Mouse (Mus musculus) liver, embryonic 15.5 days (tissue): Measurements from ENCODE around the gene Foxe1. TPM values are rescaled to one million over a fixed set of nuclear protein-coding genes. Genes with fewer than 3 reads are reported as not detected.

Source experiments
- ATAC-seq: fragments of 200-750 bp; cut with Nextera tagmentation; 2 replicates; pipeline ENCODE4 v1.8.0; 2017; ENCODE audit warnings: moderate number of reproducible peaks, mild to moderate bottlenecking, moderate library complexity; ENCODE audit not compliant: insufficient read depth
- H3K27ac ChIP-seq: fragments of 300-500 bp; sonication (generic); replicated peaks from 2 replicates; pipeline ENCODE4 v1.5.1; 2015; ENCODE audit warnings: mild to moderate bottlenecking, inconsistent platforms
- H3K27me3 ChIP-seq: fragments of 300-500 bp; sonication (generic); 2 replicates; pipeline ENCODE4 v1.6.1; 2015; ENCODE audit warnings: mild to moderate bottlenecking, inconsistent platforms
- H3K36me3 ChIP-seq: fragments of 300-500 bp; sonication (generic); replicated peaks from 2 replicates; pipeline ENCODE4 v1.6.1; 2015; ENCODE audit warnings: moderate library complexity, mild to moderate bottlenecking, inconsistent platforms
- H3K4me1 ChIP-seq: fragments of 300-500 bp; sonication (generic); replicated peaks from 2 replicates; pipeline ENCODE4 v1.6.1; 2015; ENCODE audit warnings: inconsistent platforms
- H3K4me2 ChIP-seq: fragments of 300-500 bp; sonication (generic); 2 replicates; pipeline ENCODE4 v1.6.1; 2015; ENCODE audit warnings: moderate library complexity, mild to moderate bottlenecking, inconsistent platforms
- H3K4me3 ChIP-seq: fragments of 300-500 bp; sonication (generic); replicated peaks from 2 replicates; pipeline ENCODE4 v1.5.1; 2015; ENCODE audit warnings: mild to moderate bottlenecking, inconsistent platforms
- H3K9ac ChIP-seq: fragments of 300-500 bp; sonication (generic); 2 replicates; pipeline ENCODE4 v1.6.1; 2015; ENCODE audit warnings: moderate library complexity, mild to moderate bottlenecking, inconsistent platforms
- H3K9me3 ChIP-seq: fragments of 300-500 bp; sonication (generic); replicated peaks from 2 replicates; pipeline ENCODE4 v1.6.1; 2016; ENCODE audit warnings: inconsistent platforms
- WGBS: fragments of 180-500 bp; shearing (Covaris S2); methylation state at CpG from one replicate; pipeline ENCODE4 v1.1.7; 2015; ENCODE audit warnings: mixed read lengths; ENCODE audit not compliant: insufficient replicate concordance; 5-methylcytosine and 5-hydroxymethylcytosine counted together
- polyA plus RNA-seq: library from polyadenylated mRNA; unstranded; fragments of >200 nt; fragmentation: Nextera tagmentation; extraction: Ambion mirVana; gene quantifications from 2 replicates; pipeline ENCODE4 v1.2.1, GENCODE M21; 2015

The Foxe1 gene
- polyA plus RNA-seq, 1 experiment from 2014 or later, result not detected

- 0 out of 2 replicates have a peak, but pooled peaks have one; percentile 29 for ATAC-seq
- WGBS, result 8% methylated on average over 19 of the region's 19 CpGs
- H3K9ac ChIP-seq, result no peak overlapping the region
Measured at GRCm38 (mm10) chr4:46371030-46371429, 27.6 kb downstream of the Foxe1 start.

DNA sequence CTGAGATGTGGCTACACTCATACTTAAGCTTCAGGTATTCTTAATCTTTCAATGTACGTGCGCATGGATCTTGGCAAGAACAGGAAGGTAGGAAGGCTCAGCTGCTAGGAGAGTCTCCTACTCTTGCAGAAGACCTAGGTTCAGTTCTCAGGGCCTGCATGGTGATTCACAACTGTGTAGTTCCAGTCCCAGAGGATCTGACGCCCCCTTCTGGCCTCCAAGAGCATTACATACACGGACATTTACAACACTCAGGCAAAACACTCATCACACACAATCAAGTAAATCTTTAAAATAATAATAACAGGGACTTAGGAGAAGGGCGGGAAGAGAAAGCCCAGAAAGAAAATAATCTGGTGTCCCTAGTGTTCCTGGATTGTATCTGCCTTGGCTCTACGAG lies 31.0 kb downstream of the Foxe1 start:
- WGBS, result 59% methylated on average over 6 of the region's 6 CpGs
- peak overlapping the region; percentile 42 for H3K4me3 ChIP-seq
- ATAC-seq, result no peak; the same call in 1 of the 2 replicates
- 0 out of 2 replicates have a peak overlapping the region, but pooled peaks have one; percentile 30 for H3K27ac ChIP-seq
- no peaks in the 10 kb centered on the region for H3K9me3 ChIP-seq
- peak overlapping the region; percentile 33; the same call in 1 of the 2 replicates for H3K9ac ChIP-seq
- peaks cover 44% of the 10 kb centered on the region for H3K27me3 ChIP-seq
- H3K36me3 ChIP-seq, result peaks cover 53% of the 10 kb centered on the region
- peaks cover 17% of the 10 kb centered on the region for H3K4me1 ChIP-seq
- H3K4me2 ChIP-seq, result peak overlapping the region; percentile 69

More at GRCm38 (mm10) chr4:46371030-46371429, 27.6 kb downstream of the Foxe1 start:
- Histone ChIP-seq H3K4me1 (peaks cover 17% of the 10 kb centered on the region), H3K27me3 (peaks cover 73% of the 10 kb centered on the region), H3K4me2 (peak overlapping the region; percentile 48; the same call in 1 of the 2 replicates), H3K4me3 (0 out of 2 replicates have a peak overlapping the region, but pooled peaks have one; percentile 8), H3K9me3 (no peaks in the 10 kb centered on the region), H3K27ac (no peak overlapping the region), H3K36me3 (peaks cover 19% of the 10 kb centered on the region)

DNA sequence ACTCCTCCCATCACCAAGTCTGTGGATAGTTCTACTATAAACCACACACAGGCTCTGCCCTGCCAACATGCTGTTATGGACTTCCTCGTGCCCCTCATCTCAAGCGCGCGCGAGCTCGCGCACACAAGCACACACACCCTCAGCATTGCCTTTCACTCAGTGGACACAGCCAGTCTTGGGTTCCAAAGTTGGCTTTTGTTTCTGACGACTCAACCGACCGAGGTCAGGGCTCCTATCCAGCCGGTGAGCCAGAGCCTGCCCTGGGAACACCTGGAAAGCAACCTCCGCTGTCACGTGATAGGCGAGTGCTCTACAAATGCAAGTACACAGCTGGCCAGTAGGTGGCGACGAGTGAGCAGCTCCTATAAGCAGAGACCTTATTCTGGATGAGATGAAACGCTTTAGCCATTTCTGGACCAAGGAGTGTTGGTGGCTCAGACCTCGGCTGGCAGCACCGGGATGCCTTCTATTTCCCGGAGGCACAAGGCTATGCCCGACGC lies 31.5 kb downstream of the Foxe1 start:
- peaks cover 39% of the 10 kb centered on the region for H3K27me3 ChIP-seq
- H3K4me1 ChIP-seq, result peaks cover 17% of the 10 kb centered on the region
- 16% methylated on average over 22 of the region's 22 CpGs for WGBS
- H3K36me3 ChIP-seq, result peaks cover 57% of the 10 kb centered on the region
- peak overlapping the region; percentile 69 for H3K4me2 ChIP-seq
- peak overlapping the region; percentile 33; the same call in 1 of the 2 replicates for H3K9ac ChIP-seq
- no peaks in the 10 kb centered on the region for H3K9me3 ChIP-seq
- peak; percentile 61; the same call in 1 of the 2 replicates for ATAC-seq
- peak overlapping the region; percentile 30; the same call in 1 of the 2 replicates for H3K27ac ChIP-seq
- H3K4me3 ChIP-seq, result peak overlapping the region; percentile 42

DNA sequence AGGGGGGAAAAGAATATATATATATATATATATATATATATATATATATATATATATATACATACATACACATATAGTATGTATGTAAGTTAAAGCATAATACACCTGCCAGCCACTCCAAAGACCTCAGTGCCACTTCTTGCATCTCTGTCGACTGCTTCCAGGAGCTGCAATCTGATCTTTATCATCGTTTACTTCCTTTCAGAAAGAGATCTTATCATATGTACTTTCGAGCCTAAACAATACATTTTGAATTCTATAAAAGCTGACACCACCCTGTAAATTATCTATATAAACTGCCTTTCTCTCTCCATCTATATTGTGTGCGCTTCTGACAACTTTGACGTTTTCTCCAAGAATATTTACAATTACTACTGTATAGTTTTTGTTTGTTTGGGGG lies 45.1 kb downstream of the Foxe1 start:
- H3K4me1 ChIP-seq, result peaks cover 48% of the 10 kb centered on the region
- H3K4me3 ChIP-seq, result peak overlapping the region; percentile 61
- WGBS, result 5% methylated on average over 5 of the region's 5 CpGs
- H3K9ac ChIP-seq, result peak overlapping the region; percentile 63
- H3K9me3 ChIP-seq, result no peaks in the 10 kb centered on the region
- no peaks in the 10 kb centered on the region for H3K27me3 ChIP-seq
- peaks cover 68% of the 10 kb centered on the region for H3K36me3 ChIP-seq
- no peak for ATAC-seq
- peak overlapping the region; percentile 93 for H3K27ac ChIP-seq
- H3K4me2 ChIP-seq, result peak overlapping the region; percentile 86

DNA sequence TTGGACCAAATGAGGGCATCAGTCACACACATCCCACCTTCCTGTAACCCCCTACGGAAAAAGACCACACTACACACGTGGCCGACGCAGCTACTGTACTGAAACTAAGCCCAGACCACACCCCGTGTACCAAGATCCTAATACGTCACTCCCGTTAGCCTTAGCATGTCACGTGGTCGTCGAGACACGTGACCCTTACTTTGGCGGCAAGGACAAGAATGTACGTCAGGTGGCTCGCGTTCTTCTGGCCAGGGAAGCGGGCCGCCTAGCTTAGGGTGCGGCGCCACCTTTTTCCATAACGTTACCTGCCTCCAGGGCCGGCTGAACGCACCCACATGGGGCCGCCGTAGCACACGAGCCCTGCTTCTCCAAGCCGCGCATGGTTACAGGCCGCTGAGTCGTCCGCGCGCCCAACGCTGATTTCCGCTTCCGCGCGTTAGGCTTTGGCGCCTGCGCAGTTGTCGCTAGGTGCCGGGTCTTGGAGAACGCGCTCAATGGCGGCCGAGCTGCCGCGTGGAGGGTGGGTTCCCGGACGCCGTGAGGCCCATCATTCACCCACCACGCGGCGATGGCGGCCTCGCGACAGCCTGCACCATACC lies 45.7 kb downstream of the Foxe1 start, which contains the start of gene Trmo:
Trmo (minus strand) TSS at position 425 of the 599 bp plus-strand sequence.
- WGBS, result under 1% methylated on average over 56 of the region's 56 CpGs
- Histone ChIP-seq H3K4me1 (peaks cover 50% of the 10 kb centered on the region), H3K27me3 (no peaks in the 10 kb centered on the region), H3K27ac (peak within 1 kb of the TSS; percentile 93), H3K9ac (peak within 1 kb of the TSS; percentile 63), H3K36me3 (peaks cover 66% of the 10 kb centered on the region), H3K9me3 (no peaks in the 10 kb centered on the region), H3K4me3 (peak within 1 kb of the TSS; percentile 61), H3K4me2 (peak within 1 kb of the TSS; percentile 86)
- ATAC-seq, result peak; percentile 86

GRCm38 (mm10) chr4:46389612-46390341 lies 46.4 kb downstream of the Foxe1 start:
- H3K4me3 ChIP-seq, result peak overlapping the region; percentile 61
- H3K27ac ChIP-seq, result peak overlapping the region; percentile 93
- peak overlapping the region; percentile 63 for H3K9ac ChIP-seq
- no peaks in the 10 kb centered on the region for H3K9me3 ChIP-seq
- H3K27me3 ChIP-seq, result no peaks in the 10 kb centered on the region
- WGBS, result under 1% methylated on average over 24 of the region's 24 CpGs
- H3K4me1 ChIP-seq, result peaks cover 57% of the 10 kb centered on the region
- ATAC-seq, result no peak
- peaks cover 66% of the 10 kb centered on the region for H3K36me3 ChIP-seq
- H3K4me2 ChIP-seq, result peak overlapping the region; percentile 86

DNA sequence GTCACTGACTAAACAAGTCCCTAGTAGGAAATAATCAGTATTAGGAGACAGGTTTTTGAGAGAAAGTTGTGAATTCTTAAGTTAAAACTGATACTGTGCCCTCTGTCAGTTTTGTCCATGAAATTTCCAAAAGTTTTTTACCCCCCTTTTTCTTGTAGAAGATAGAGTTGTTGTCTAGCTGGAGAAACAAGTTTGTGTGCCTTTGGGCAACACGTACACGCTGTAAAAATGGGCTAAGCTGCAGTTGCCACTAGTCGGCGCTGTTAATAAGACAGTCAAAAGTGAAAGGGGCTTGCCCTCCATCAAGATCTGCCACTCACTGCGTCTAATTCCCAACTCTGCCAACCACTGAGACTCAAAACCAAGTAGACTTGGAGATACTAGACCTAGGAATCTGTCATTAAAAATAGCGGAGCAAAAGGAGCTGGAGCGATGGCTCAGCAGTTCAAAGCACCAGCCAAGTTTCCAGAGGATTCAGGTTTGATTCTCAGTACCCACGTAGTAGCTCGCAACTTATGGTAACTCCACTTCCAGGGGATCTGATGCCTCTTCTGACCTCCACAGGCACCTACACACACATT lies 47.1 kb downstream of the Foxe1 start:
- Histone ChIP-seq H3K27ac (peak overlapping the region; percentile 93), H3K4me3 (peak overlapping the region; percentile 61), H3K9ac (peak overlapping the region; percentile 63), H3K9me3 (no peaks in the 10 kb centered on the region), H3K4me2 (peak overlapping the region; percentile 86), H3K36me3 (peaks cover 66% of the 10 kb centered on the region), H3K4me1 (peaks cover 62% of the 10 kb centered on the region), H3K27me3 (no peaks in the 10 kb centered on the region)
- 14% methylated on average over 9 of the region's 9 CpGs for WGBS
- peak; percentile 41 for ATAC-seq

DNA sequence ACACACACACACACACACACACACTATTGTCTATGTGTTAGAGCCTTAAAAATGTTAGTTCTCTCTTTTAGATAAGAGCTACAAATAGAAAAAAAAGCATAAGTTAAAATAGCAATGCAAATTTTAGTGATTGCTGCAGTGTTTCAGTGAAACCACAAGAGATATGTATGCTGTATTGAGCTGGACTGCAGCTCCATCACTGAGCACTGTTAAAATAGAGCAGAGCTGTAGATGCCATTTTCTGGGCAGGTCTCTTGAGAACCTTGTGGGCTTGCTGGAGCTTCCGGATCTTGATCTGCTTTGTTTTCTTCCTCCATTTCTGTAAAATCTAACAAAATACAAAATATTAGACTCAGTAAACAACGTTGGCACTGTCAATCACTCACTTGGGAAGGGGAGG lies 51.0 kb downstream of the Foxe1 start:
- Histone ChIP-seq H3K9ac (no peak overlapping the region), H3K27me3 (no peaks in the 10 kb centered on the region), H3K27ac (peak overlapping the region; percentile 99), H3K4me1 (peaks cover 92% of the 10 kb centered on the region), H3K9me3 (no peaks in the 10 kb centered on the region), H3K36me3 (peaks cover 82% of the 10 kb centered on the region), H3K4me3 (no peak overlapping the region), H3K4me2 (peak overlapping the region; percentile 85)
- 80% methylated on average over 2 of the region's 2 CpGs for WGBS
- ATAC-seq, result no peak

- Histone ChIP-seq H3K4me2 (peak overlapping the region; percentile 85), H3K4me1 (peaks cover 92% of the 10 kb centered on the region), H3K9ac (peak overlapping the region; percentile 75), H3K27ac (peak overlapping the region; percentile 99), H3K36me3 (peaks cover 96% of the 10 kb centered on the region), H3K27me3 (no peaks in the 10 kb centered on the region), H3K9me3 (no peaks in the 10 kb centered on the region), H3K4me3 (peak overlapping the region; percentile 63)
- 17% methylated on average over 5 of the region's 5 CpGs for WGBS
- peak; percentile 81 for ATAC-seq
Measured at GRCm38 (mm10) chr4:46395736-46396135, 52.3 kb downstream of the Foxe1 start.
